Mouse (Mus musculus) limb, embryonic 11.5 days (tissue): ENCODE data around the gene Zfp981. TPM values are rescaled to one million over a fixed set of nuclear protein-coding genes. Genes with fewer than 3 reads are reported as not detected.
"Not testable (repeated sequence)": the region's sequence is repeated elsewhere in the genome, so short reads cannot be mapped to it uniquely, and the experiment has no call there.

ENCODE experiments used
- ATAC-seq: fragments of 200-750 bp; cut with Nextera tagmentation; 2 replicates; pipeline ENCODE4 v1.8.0; 2017; ENCODE audit warnings: low read depth; ENCODE audit not compliant: insufficient number of reproducible peaks, low FRiP score, low TSS enrichment
- DNase-seq: peaks from one replicate; pipeline ENCODE4 v3.0.0-alpha.2; 2015; ENCODE audit warnings: low spot score
- H3K27ac ChIP-seq: fragments of 300-500 bp; sonication (generic); replicated peaks from 2 replicates; pipeline ENCODE4 v1.5.1; 2014; ENCODE audit warnings: low read depth, mild to moderate bottlenecking, low read length
- H3K27me3 ChIP-seq: fragments of 300-500 bp; sonication (generic); 2 replicates; pipeline ENCODE4 v1.6.1; 2014; ENCODE audit warnings: mild to moderate bottlenecking, low read length, mixed read lengths; ENCODE audit not compliant: control insufficient read depth, insufficient read depth
- H3K36me3 ChIP-seq: fragments of 300-500 bp; sonication (generic); 2 replicates; pipeline ENCODE4 v1.6.1; 2014; ENCODE audit warnings: mild to moderate bottlenecking, low read length, moderate library complexity, mixed read lengths; ENCODE audit not compliant: control insufficient read depth, insufficient read depth
- H3K4me1 ChIP-seq: fragments of 300-500 bp; sonication (generic); 2 replicates; pipeline ENCODE4 v1.6.1; 2014; ENCODE audit warnings: low read length, mixed read lengths; ENCODE audit not compliant: control insufficient read depth, insufficient read depth
- H3K4me2 ChIP-seq: fragments of 300-500 bp; sonication (generic); 2 replicates; pipeline ENCODE4 v1.6.1; 2014; ENCODE audit warnings: low read depth, mild to moderate bottlenecking, moderate library complexity; ENCODE audit not compliant: severe bottlenecking
- H3K4me3 ChIP-seq: fragments of 300-500 bp; sonication (generic); 2 replicates; pipeline ENCODE4 v1.5.1; 2014; ENCODE audit warnings: low read depth, low read length
- H3K9ac ChIP-seq: fragments of 300-500 bp; sonication (generic); 2 replicates; pipeline ENCODE4 v1.6.1; 2014; ENCODE audit warnings: mild to moderate bottlenecking, low read length
- H3K9me3 ChIP-seq: fragments of 300-500 bp; sonication (generic); 2 replicates; pipeline ENCODE4 v1.6.1; 2016; ENCODE audit warnings: low read length; ENCODE audit not compliant: control insufficient read depth
- WGBS: fragments of 180-500 bp; shearing (Covaris S2); extraction: QIAGEN DNeasy Blood & Tissue Kit; methylation state at CpG from one replicate; pipeline ENCODE4 v1.1.7; 2014; 5-methylcytosine and 5-hydroxymethylcytosine counted together
- polyA plus RNA-seq: library from polyadenylated mRNA; unstranded; fragments of >200 nt; fragmentation: Nextera tagmentation; extraction: Ambion mirVana; gene quantifications from 2 replicates; pipeline ENCODE4 v1.2.1, GENCODE M21; 2014

Gene Zfp981
- 0.05 TPM in 1 of 2 replicates, not detected in the other for polyA plus RNA-seq

GRCm38 (mm10) chr4:146501727-146502126 lies at the start of gene Zfp981:
Gene Zfp981, plus strand, starts transcription at chr4:146502027.
- H3K9me3 ChIP-seq: peaks cover 16% of the 10 kb centered on the region
- not testable (repeated sequence) for H3K4me1 ChIP-seq, H3K27me3 ChIP-seq, H3K27ac ChIP-seq, H3K4me2 ChIP-seq, H3K9ac ChIP-seq, DNase-seq, H3K4me3 ChIP-seq, ATAC-seq, H3K36me3 ChIP-seq
- 90% methylated on average over 4 of the region's 4 CpGs for WGBS

GRCm38 (mm10) chr4:146452576-146452975 lies 49.3 kb upstream of the Zfp981 start:
- H3K4me3 ChIP-seq, H3K9ac ChIP-seq, H3K27ac ChIP-seq, H3K36me3 ChIP-seq, H3K27me3 ChIP-seq, H3K4me1 ChIP-seq, H3K4me2 ChIP-seq, ATAC-seq: not testable (repeated sequence)
- WGBS: 94% methylated on average over 2 of the region's 2 CpGs
- H3K9me3 ChIP-seq: peaks cover 37% of the 10 kb centered on the region
- peak; percentile 25 for DNase-seq

- not testable (repeated sequence) for H3K27ac ChIP-seq, ATAC-seq, H3K36me3 ChIP-seq, H3K4me1 ChIP-seq, H3K4me3 ChIP-seq, H3K27me3 ChIP-seq, H3K9ac ChIP-seq, H3K4me2 ChIP-seq
- DNase-seq: peak; percentile 16
- peaks cover 39% of the 10 kb centered on the region for H3K9me3 ChIP-seq
- WGBS: 80% methylated on average over 1 of the region's 1 CpGs
Measured at GRCm38 (mm10) chr4:146454170-146454569, 47.7 kb upstream of the Zfp981 start.

- no peak overlapping the region for H3K9ac ChIP-seq
- DNase-seq (peak; percentile 20), ATAC-seq (peak; percentile 45)
- H3K4me1 ChIP-seq: no peaks in the 10 kb centered on the region
- 61% methylated on average over 2 of the region's 2 CpGs for WGBS
- no peak overlapping the region for H3K4me2 ChIP-seq
- H3K27ac ChIP-seq: no peak overlapping the region
- H3K9me3 ChIP-seq: peaks cover 39% of the 10 kb centered on the region
- no peaks in the 10 kb centered on the region for H3K36me3 ChIP-seq
- no peak overlapping the region for H3K4me3 ChIP-seq
- no peaks in the 10 kb centered on the region for H3K27me3 ChIP-seq
Measured at GRCm38 (mm10) chr4:146454896-146455295, 46.9 kb upstream of the Zfp981 start.

- Histone ChIP-seq H3K27me3 (no peaks in the 10 kb centered on the region), H3K4me1 (no peaks in the 10 kb centered on the region), H3K27ac (no peak overlapping the region), H3K9ac (no peak overlapping the region), H3K9me3 (peaks cover 37% of the 10 kb centered on the region), H3K4me3 (no peak overlapping the region), H3K36me3 (no peaks in the 10 kb centered on the region), H3K4me2 (no peak overlapping the region)
- 98% methylated on average over 7 of the region's 7 CpGs for WGBS
- ATAC-seq (peak; percentile 36), DNase-seq (peak; percentile 22)
Measured at GRCm38 (mm10) chr4:146455321-146455721, 46.5 kb upstream of the Zfp981 start.

GRCm38 (mm10) chr4:146456061-146456726 lies 45.6 kb upstream of the Zfp981 start:
- no peak overlapping the region for H3K9ac ChIP-seq
- H3K27me3 ChIP-seq: no peaks in the 10 kb centered on the region
- H3K4me3 ChIP-seq: no peak overlapping the region
- no peaks in the 10 kb centered on the region for H3K36me3 ChIP-seq
- 76% methylated on average over 4 of the region's 4 CpGs for WGBS
- H3K4me1 ChIP-seq: no peaks in the 10 kb centered on the region
- H3K9me3 ChIP-seq: peaks cover 37% of the 10 kb centered on the region
- no peak for ATAC-seq
- H3K4me2 ChIP-seq: no peak overlapping the region
- DNase-seq: peak; percentile 20
- H3K27ac ChIP-seq: no peak overlapping the region

GRCm38 (mm10) chr4:146457126-146457525 lies 44.7 kb upstream of the Zfp981 start:
- H3K4me2 ChIP-seq: no peak overlapping the region
- no peak overlapping the region for H3K27ac ChIP-seq
- no peaks in the 10 kb centered on the region for H3K36me3 ChIP-seq
- DNase-seq (peak; percentile 18), ATAC-seq (no peak)
- H3K27me3 ChIP-seq: no peaks in the 10 kb centered on the region
- WGBS: 78% methylated on average over 2 of the region's 2 CpGs
- peaks cover 37% of the 10 kb centered on the region for H3K9me3 ChIP-seq
- H3K4me1 ChIP-seq: no peaks in the 10 kb centered on the region
- no peak overlapping the region for H3K9ac ChIP-seq
- H3K4me3 ChIP-seq: no peak overlapping the region

GRCm38 (mm10) chr4:146457720-146458119 lies 44.1 kb upstream of the Zfp981 start:
- DNase-seq: peak; percentile 21

GRCm38 (mm10) chr4:146459822-146460221 lies 42.0 kb upstream of the Zfp981 start:
- not testable (repeated sequence) for ATAC-seq, H3K27ac ChIP-seq, H3K4me1 ChIP-seq, H3K36me3 ChIP-seq, H3K27me3 ChIP-seq, H3K9ac ChIP-seq, H3K4me2 ChIP-seq, H3K4me3 ChIP-seq
- peaks cover 25% of the 10 kb centered on the region for H3K9me3 ChIP-seq
- DNase-seq: peak; percentile 19
- 87% methylated on average over 5 of the region's 5 CpGs for WGBS

More at GRCm38 (mm10) chr4:146457720-146458119, 44.1 kb upstream of the Zfp981 start:
- no peaks in the 10 kb centered on the region for H3K4me1 ChIP-seq
- H3K4me3 ChIP-seq: no peak overlapping the region
- H3K9me3 ChIP-seq: peaks cover 33% of the 10 kb centered on the region
- no peak overlapping the region for H3K9ac ChIP-seq
- peak; percentile 10; the same call in 1 of the 2 replicates for ATAC-seq
- H3K27me3 ChIP-seq: no peaks in the 10 kb centered on the region
- H3K4me2 ChIP-seq: no peak overlapping the region
- no peak overlapping the region for H3K27ac ChIP-seq
- no peaks in the 10 kb centered on the region for H3K36me3 ChIP-seq
- WGBS: 82% methylated on average over 1 of the region's 1 CpGs
